ENCODE assay signal across 8 mouse cellular contexts in genomic region chr2:170133093-170133731, GRCm38 (mm10). TPM values are rescaled to one million over a fixed set of nuclear protein-coding genes. Genes with fewer than 3 reads are reported as not detected.
A peak's percentile ranks its signal among the peaks of the same experiment; 100 is the strongest.
DNase-seq lines count a peak whose midpoint lies in the region; ATAC-seq and TF ChIP-seq lines count a peak whose summit lies in the region.

No protein-coding gene starts in this region.

- no peak overlapping the region for H3K27ac ChIP-seq in cerebellum, adult 2 months (ENCODE audit: insufficient read depth, low read length)
- peak overlapping the region; percentile 91 for H3K27ac ChIP-seq in heart, embryonic 13.5 days (replicated peaks)
- H3K27ac ChIP-seq in kidney, embryonic 16.5 days (ENCODE audit: low read length): peak overlapping the region; percentile 96
- H3K27ac ChIP-seq in liver, embryonic 11.5 days (ENCODE audit: low read depth, low read length): peak overlapping the region; percentile 88

- no peaks in the 10 kb centered on the region for H3K36me3 ChIP-seq in heart, embryonic 13.5 days
- H3K36me3 ChIP-seq in kidney, embryonic 16.5 days (ENCODE audit: insufficient read depth, low read length): no peaks in the 10 kb centered on the region
- no peaks in the 10 kb centered on the region for H3K36me3 ChIP-seq in liver, embryonic 11.5 days (ENCODE audit: control insufficient read depth, insufficient read depth, low read length)
- no peaks in the 10 kb centered on the region for H3K36me3 ChIP-seq in splenic B cell, adult 2 months (ENCODE audit: control insufficient read depth, insufficient read depth, low read length, poor library complexity, severe bottlenecking)

- WGBS in cerebellum, adult 2 months: 3% methylated on average over 28 of the region's 28 CpGs
- under 1% methylated on average over 28 of the region's 28 CpGs for WGBS in heart, embryonic 13.5 days
- under 1% methylated on average over 28 of the region's 28 CpGs for WGBS in kidney, embryonic 16.5 days
- WGBS in liver, embryonic 11.5 days: 1% methylated on average over 28 of the region's 28 CpGs

- H3K4me1 ChIP-seq in cerebellum, adult 2 months (ENCODE audit: control insufficient read depth, insufficient read depth, low read length): no peaks in the 10 kb centered on the region
- H3K4me1 ChIP-seq in heart, embryonic 13.5 days: peaks cover 48% of the 10 kb centered on the region
- peaks cover 30% of the 10 kb centered on the region for H3K4me1 ChIP-seq in kidney, embryonic 16.5 days (ENCODE audit: insufficient read depth, low read length)
- H3K4me1 ChIP-seq in liver, embryonic 11.5 days (replicated peaks; ENCODE audit: control insufficient read depth, insufficient read depth, low read length): peaks cover 61% of the 10 kb centered on the region

- peak overlapping the region; percentile 71 for H3K4me2 ChIP-seq in heart, embryonic 13.5 days
- H3K4me2 ChIP-seq in kidney, embryonic 16.5 days (replicated peaks; ENCODE audit: low read depth, low read length): peak overlapping the region; percentile 73
- H3K4me2 ChIP-seq in liver, embryonic 11.5 days: peak overlapping the region; percentile 94

- peak; percentile 27 to 36 for DNase-seq in cerebellum, adult 2 months
- DNase-seq in liver, embryonic 11.5 days (ENCODE audit: low spot score): peak; percentile 68
- DNase-seq in splenic B cell, adult 2 months (ENCODE audit: low read depth, low spot score): peak; percentile 58

- H3K27me3 ChIP-seq in cerebellum, adult 2 months (ENCODE audit: control insufficient read depth, insufficient read depth, low read length): peaks cover 8% of the 10 kb centered on the region; the same call in 1 of the 2 replicates
- H3K27me3 ChIP-seq in heart, embryonic 13.5 days (replicated peaks): no peaks in the 10 kb centered on the region
- H3K27me3 ChIP-seq in kidney, embryonic 16.5 days (ENCODE audit: insufficient read depth, low read length): no peaks in the 10 kb centered on the region
- H3K27me3 ChIP-seq in liver, embryonic 11.5 days (replicated peaks; ENCODE audit: control insufficient read depth, insufficient read depth, low read length): no peaks in the 10 kb centered on the region
- no peaks in the 10 kb centered on the region for H3K27me3 ChIP-seq in splenic B cell, adult 2 months (ENCODE audit: control insufficient read depth, insufficient read depth, low read length, poor library complexity, severe bottlenecking)

- ATAC-seq in cerebellum, adult (ENCODE audit: insufficient number of reproducible peaks, low FRiP score, low TSS enrichment): no peak
- peak; percentile 75 for ATAC-seq in erythroid progenitor cell, adult 5-6 weeks (replicated peaks; ENCODE audit: low FRiP score, poor library complexity, severe bottlenecking)
- ATAC-seq in heart, embryonic 13.5 days (ENCODE audit: extremely low read depth, insufficient number of reproducible peaks, low FRiP score, low TSS enrichment): 0 out of 2 replicates have a peak, but pooled peaks have one; percentile 16
- ATAC-seq in kidney, embryonic 16.5 days (ENCODE audit: low FRiP score, low TSS enrichment): no peak
- no peak for ATAC-seq in liver, embryonic 11.5 days (replicated peaks; ENCODE audit: low FRiP score)
- peak; percentile 21; the same call in 1 of the 2 replicates for ATAC-seq in monocyte, adult 5-6 weeks (replicated peaks; ENCODE audit: insufficient number of reproducible peaks, low FRiP score, low TSS enrichment, poor library complexity, severe bottlenecking)

- no peak for TF ChIP-seq POLR2A in cerebellum, adult 2 months (IDR thresholded peaks at IDR 0.05; ENCODE audit: borderline replicate concordance, insufficient read depth, low read length)

- TF ChIP-seq CTCF in cerebellum, adult 2 months (IDR thresholded peaks at IDR 0.05; ENCODE audit: borderline replicate concordance, insufficient read depth, low read depth, low read length): no peak

- H3K9me3 ChIP-seq in heart, embryonic 13.5 days: no peaks in the 10 kb centered on the region
- no peaks in the 10 kb centered on the region for H3K9me3 ChIP-seq in kidney, embryonic 16.5 days (ENCODE audit: low read length)
- H3K9me3 ChIP-seq in liver, embryonic 11.5 days (ENCODE audit: control insufficient read depth, low read length): no peaks in the 10 kb centered on the region

- H3K4me3 ChIP-seq in cerebellum, adult 2 months (replicated peaks; ENCODE audit: insufficient read depth, low read depth, low read length): peak overlapping the region; percentile 48
- H3K4me3 ChIP-seq in heart, embryonic 13.5 days: peak overlapping the region; percentile 94
- H3K4me3 ChIP-seq in kidney, embryonic 16.5 days (ENCODE audit: low read length): peak overlapping the region; percentile 61
- H3K4me3 ChIP-seq in liver, embryonic 11.5 days (ENCODE audit: low read depth, low read length): peak overlapping the region; percentile 59

- peak overlapping the region; percentile 85 for H3K9ac ChIP-seq in heart, embryonic 13.5 days
- peak overlapping the region; percentile 82 for H3K9ac ChIP-seq in kidney, embryonic 16.5 days (replicated peaks; ENCODE audit: low read length)
- H3K9ac ChIP-seq in liver, embryonic 11.5 days (ENCODE audit: low read depth, low read length): peak overlapping the region; percentile 73

RNA-seq across cellular contexts. Expression of gene Zfp217, which starts 14.7 kb away (rescaled TPM):
- polyA plus RNA-seq in cerebellum, adult 2 months (2012; rRNA removed): 0.93 and 0.98 TPM in 2 replicates
- 19.7 and 20.9 TPM in 2 replicates for total RNA-seq in erythroid progenitor cell, adult 5-6 weeks (2015; ENCODE audit: low replicate concordance)
- total RNA-seq in erythroid progenitor cell, adult 5-6 weeks (2017; ENCODE audit: low replicate concordance): 25.7 and 33.9 TPM in 2 replicates
- 2.4 and 3.0 TPM in 2 replicates for polyA plus RNA-seq in heart, embryonic 13.5 days (2015; fragmentation: Nextera tagmentation; extraction: Ambion mirVana)
- 4.4 and 5.1 TPM in 2 replicates for polyA plus RNA-seq in kidney, embryonic 16.5 days (2015; fragmentation: Nextera tagmentation; extraction: Ambion mirVana)
- 5.1 and 5.4 TPM in 2 replicates for polyA plus RNA-seq in liver, embryonic 11.5 days (2014; fragmentation: Nextera tagmentation; extraction: Ambion mirVana)
- 28.3 to 57.4 TPM (median 42.9 TPM) in 3 replicates for total RNA-seq in monocyte, adult 5-6 weeks (2017)

Comparison
In these comparisons a context has a peak if more than half of its experiments do, and no peak if none do; other contexts are left out.
1. ATAC-seq: peak in erythroid progenitor cell, adult 5-6 weeks (single experiment), heart, embryonic 13.5 days (single experiment) and monocyte, adult 5-6 weeks (single experiment); none in cerebellum, adult (single experiment), kidney, embryonic 16.5 days (single experiment) and liver, embryonic 11.5 days (single experiment).
2. Peak in every context shown above with its lines, with median percentiles within 50 percentile points of each other: DNase-seq, H3K4me3 ChIP-seq, H3K4me2 ChIP-seq and H3K9ac ChIP-seq.